Mouse (Mus musculus) intestine, embryonic 15.5 days (tissue): ENCODE measurements around the gene H60c. TPM values are rescaled to one million over a fixed set of nuclear protein-coding genes. Genes with fewer than 3 reads are reported as not detected.
"Not testable (repeated sequence)": the region's sequence is repeated elsewhere in the genome, so short reads cannot be mapped to it uniquely, and the experiment has no call there.

Experiments used
- ATAC-seq: fragments of 200-750 bp; cut with Nextera tagmentation; 2 replicates; pipeline ENCODE4 v1.8.0; 2017; ENCODE audit warnings: moderate TSS enrichment, moderate library complexity
- H3K27ac ChIP-seq: fragments of 300-500 bp; sonication (generic); 2 replicates; pipeline ENCODE4 v1.5.1; 2015; ENCODE audit warnings: mild to moderate bottlenecking, inconsistent platforms
- H3K27me3 ChIP-seq: fragments of 300-500 bp; sonication (generic); replicated peaks from 2 replicates; pipeline ENCODE4 v1.6.1; 2015; ENCODE audit warnings: inconsistent platforms
- H3K36me3 ChIP-seq: fragments of 300-500 bp; sonication (generic); 2 replicates; pipeline ENCODE4 v1.6.1; 2015; ENCODE audit warnings: inconsistent platforms
- H3K4me1 ChIP-seq: fragments of 300-500 bp; sonication (generic); replicated peaks from 2 replicates; pipeline ENCODE4 v1.6.1; 2015; ENCODE audit warnings: inconsistent platforms
- H3K4me2 ChIP-seq: fragments of 300-500 bp; sonication (generic); replicated peaks from 2 replicates; pipeline ENCODE4 v1.6.1; 2015; ENCODE audit warnings: mild to moderate bottlenecking, inconsistent platforms
- H3K4me3 ChIP-seq: fragments of 300-500 bp; sonication (generic); replicated peaks from 2 replicates; pipeline ENCODE4 v1.5.1; 2015; ENCODE audit warnings: inconsistent platforms
- H3K9ac ChIP-seq: fragments of 300-500 bp; sonication (generic); 2 replicates; pipeline ENCODE4 v1.6.1; 2015; ENCODE audit warnings: inconsistent platforms
- H3K9me3 ChIP-seq: fragments of 300-500 bp; sonication (generic); 2 replicates; pipeline ENCODE4 v1.6.1; 2016; ENCODE audit warnings: inconsistent platforms
- WGBS: fragments of 180-500 bp; shearing (Covaris S2); methylation state at CpG from one replicate; pipeline ENCODE4 v1.1.7; 2015; 5-methylcytosine and 5-hydroxymethylcytosine counted together
- polyA plus RNA-seq: library from polyadenylated mRNA; unstranded; fragments of >200 nt; fragmentation: Nextera tagmentation; extraction: Ambion mirVana; gene quantifications from 2 replicates; pipeline ENCODE4 v1.2.1, GENCODE M21; 2015

Gene H60c
- 0.05 and 0.24 TPM in 2 replicates for polyA plus RNA-seq

GRCm38 (mm10) chr10:3267671-3268070, at the start of gene H60c:
Gene H60c, minus strand, starts transcription at chr10:3267771.
- H3K4me1 ChIP-seq = no peaks in the 10 kb centered on the region
- H3K9me3 ChIP-seq = no peaks in the 10 kb centered on the region
- H3K4me2 ChIP-seq = no peak within 1 kb of the TSS
- H3K4me3 ChIP-seq = no peak within 1 kb of the TSS
- no peak within 1 kb of the TSS for H3K9ac ChIP-seq
- no peak within 1 kb of the TSS for H3K27ac ChIP-seq
- no peak for ATAC-seq
- WGBS = 74% methylated on average over 8 of the region's 8 CpGs
- no peaks in the 10 kb centered on the region for H3K36me3 ChIP-seq
- no peaks in the 10 kb centered on the region for H3K27me3 ChIP-seq

- 86% methylated on average over 1 of the region's 1 CpGs for WGBS
Observed at GRCm38 (mm10) chr10:3308821-3309206, 41.2 kb upstream of the H60c start.

GRCm38 (mm10) chr10:3308180-3308820, 40.7 kb upstream of the H60c start:
- H3K4me3 ChIP-seq = no peak overlapping the region
- no peak for ATAC-seq
- H3K9ac ChIP-seq = no peak overlapping the region
- no peak overlapping the region for H3K4me2 ChIP-seq
- no peaks in the 10 kb centered on the region for H3K36me3 ChIP-seq
- no peaks in the 10 kb centered on the region for H3K9me3 ChIP-seq
- WGBS = 77% methylated on average over 4 of the region's 4 CpGs
- H3K27me3 ChIP-seq = no peaks in the 10 kb centered on the region
- H3K4me1 ChIP-seq = no peaks in the 10 kb centered on the region
- no peak overlapping the region for H3K27ac ChIP-seq

More at GRCm38 (mm10) chr10:3308821-3309206, 41.2 kb upstream of the H60c start:
- H3K4me1 ChIP-seq = no peaks in the 10 kb centered on the region
- H3K9me3 ChIP-seq = no peaks in the 10 kb centered on the region
- H3K27me3 ChIP-seq = no peaks in the 10 kb centered on the region
- H3K4me3 ChIP-seq = no peak overlapping the region
- no peak overlapping the region for H3K4me2 ChIP-seq
- no peak overlapping the region for H3K27ac ChIP-seq
- ATAC-seq = no peak
- H3K9ac ChIP-seq = no peak overlapping the region
- H3K36me3 ChIP-seq = no peaks in the 10 kb centered on the region

GRCm38 (mm10) chr10:3307752-3308151, 40.2 kb upstream of the H60c start:
- ATAC-seq = no peak
- no peak overlapping the region for H3K27ac ChIP-seq
- H3K36me3 ChIP-seq = no peaks in the 10 kb centered on the region
- H3K9ac ChIP-seq = no peak overlapping the region
- no peaks in the 10 kb centered on the region for H3K9me3 ChIP-seq
- no peak overlapping the region for H3K4me2 ChIP-seq
- no peaks in the 10 kb centered on the region for H3K4me1 ChIP-seq
- H3K27me3 ChIP-seq = no peaks in the 10 kb centered on the region
- no peak overlapping the region for H3K4me3 ChIP-seq
- 50% methylated on average over 2 of the region's 2 CpGs for WGBS

GRCm38 (mm10) chr10:3293969-3294368, 26.4 kb upstream of the H60c start:
- ATAC-seq = no peak
- WGBS = 63% methylated on average over 2 of the region's 2 CpGs
- Histone ChIP-seq H3K27me3 (no peaks in the 10 kb centered on the region), H3K27ac (no peak overlapping the region), H3K4me2 (no peak overlapping the region), H3K4me1 (no peaks in the 10 kb centered on the region), H3K36me3 (no peaks in the 10 kb centered on the region), H3K9ac (no peak overlapping the region), H3K4me3 (no peak overlapping the region), H3K9me3 (no peaks in the 10 kb centered on the region)

- WGBS = 85% methylated on average over 2 of the region's 2 CpGs
- no peak overlapping the region for H3K4me3 ChIP-seq
- H3K4me2 ChIP-seq = no peak overlapping the region
- no peak for ATAC-seq
- H3K36me3 ChIP-seq = no peaks in the 10 kb centered on the region
- no peak overlapping the region for H3K27ac ChIP-seq
- H3K4me1 ChIP-seq = no peaks in the 10 kb centered on the region
- no peaks in the 10 kb centered on the region for H3K27me3 ChIP-seq
- H3K9ac ChIP-seq = no peak overlapping the region
- no peaks in the 10 kb centered on the region for H3K9me3 ChIP-seq
Observed at GRCm38 (mm10) chr10:3281047-3281446, 13.5 kb upstream of the H60c start.

GRCm38 (mm10) chr10:3274065-3274464, 6.5 kb upstream of the H60c start:
- no peak overlapping the region for H3K4me3 ChIP-seq
- H3K9ac ChIP-seq = no peak overlapping the region
- H3K4me1 ChIP-seq = no peaks in the 10 kb centered on the region
- H3K36me3 ChIP-seq = no peaks in the 10 kb centered on the region
- no peak overlapping the region for H3K4me2 ChIP-seq
- WGBS = 71% methylated on average over 3 of the region's 3 CpGs
- no peaks in the 10 kb centered on the region for H3K9me3 ChIP-seq
- H3K27me3 ChIP-seq = no peaks in the 10 kb centered on the region
- H3K27ac ChIP-seq = no peak overlapping the region
- no peak for ATAC-seq

GRCm38 (mm10) chr10:3271036-3271435, 3.5 kb upstream of the H60c start:
- WGBS = 44% methylated on average over 4 of the region's 4 CpGs
- peak; percentile 80 for ATAC-seq

GRCm38 (mm10) chr10:3266729-3267128, 842 bp downstream of the H60c start:
- no peak overlapping the region for H3K27ac ChIP-seq
- 53% methylated on average over 2 of the region's 2 CpGs for WGBS
- no peaks in the 10 kb centered on the region for H3K4me1 ChIP-seq
- ATAC-seq = no peak
- no peaks in the 10 kb centered on the region for H3K9me3 ChIP-seq
- H3K27me3 ChIP-seq = no peaks in the 10 kb centered on the region
- no peak overlapping the region for H3K9ac ChIP-seq
- H3K4me2 ChIP-seq = no peak overlapping the region
- no peaks in the 10 kb centered on the region for H3K36me3 ChIP-seq
- H3K4me3 ChIP-seq = no peak overlapping the region

More at GRCm38 (mm10) chr10:3271036-3271435, 3.5 kb upstream of the H60c start:
- Histone ChIP-seq H3K4me3 (no peak overlapping the region), H3K36me3 (no peaks in the 10 kb centered on the region), H3K27me3 (no peaks in the 10 kb centered on the region), H3K9me3 (no peaks in the 10 kb centered on the region), H3K4me1 (no peaks in the 10 kb centered on the region), H3K9ac (no peak overlapping the region), H3K4me2 (no peak overlapping the region), H3K27ac (no peak overlapping the region)

GRCm38 (mm10) chr10:3262784-3263183, 4.8 kb downstream of the H60c start:
- no peaks in the 10 kb centered on the region for H3K27me3 ChIP-seq
- no peak overlapping the region for H3K4me3 ChIP-seq
- no peak overlapping the region for H3K4me2 ChIP-seq
- ATAC-seq = no peak
- H3K4me1 ChIP-seq = no peaks in the 10 kb centered on the region
- no peak overlapping the region for H3K27ac ChIP-seq
- 80% methylated on average over 2 of the region's 2 CpGs for WGBS
- no peak overlapping the region for H3K9ac ChIP-seq
- no peaks in the 10 kb centered on the region for H3K9me3 ChIP-seq
- no peaks in the 10 kb centered on the region for H3K36me3 ChIP-seq

GRCm38 (mm10) chr10:3257391-3257790, 10.2 kb downstream of the H60c start:
- H3K27me3 ChIP-seq = no peaks in the 10 kb centered on the region
- WGBS = 90% methylated on average over 3 of the region's 3 CpGs
- ATAC-seq = no peak

GRCm38 (mm10) chr10:3238436-3238835, 29.1 kb downstream of the H60c start:
- 88% methylated on average over 5 of the region's 5 CpGs for WGBS

More at GRCm38 (mm10) chr10:3257391-3257790, 10.2 kb downstream of the H60c start:
- Histone ChIP-seq H3K9me3 (no peaks in the 10 kb centered on the region), H3K4me1 (no peaks in the 10 kb centered on the region), H3K9ac (no peak overlapping the region), H3K4me2 (no peak overlapping the region), H3K27ac (no peak overlapping the region), H3K4me3 (no peak overlapping the region), H3K36me3 (no peaks in the 10 kb centered on the region)

GRCm38 (mm10) chr10:3236638-3237270, 30.8 kb downstream of the H60c start:
- no peaks in the 10 kb centered on the region for H3K36me3 ChIP-seq
- no peak overlapping the region for H3K9ac ChIP-seq
- 0 out of 2 replicates have a peak, but pooled peaks have one; percentile 47 for ATAC-seq
- 66% methylated on average over 5 of the region's 5 CpGs for WGBS
- no peak overlapping the region for H3K4me2 ChIP-seq
- H3K4me3 ChIP-seq = no peak overlapping the region
- H3K27me3 ChIP-seq = no peaks in the 10 kb centered on the region
- no peaks in the 10 kb centered on the region for H3K9me3 ChIP-seq
- no peaks in the 10 kb centered on the region for H3K4me1 ChIP-seq
- H3K27ac ChIP-seq = no peak overlapping the region

More at GRCm38 (mm10) chr10:3238436-3238835, 29.1 kb downstream of the H60c start:
- not testable (repeated sequence) for H3K4me3 ChIP-seq, H3K4me2 ChIP-seq, H3K9ac ChIP-seq, H3K9me3 ChIP-seq, H3K4me1 ChIP-seq, ATAC-seq, H3K27ac ChIP-seq, H3K36me3 ChIP-seq, H3K27me3 ChIP-seq
